Mouse (Mus musculus) midbrain, embryonic 15.5 days (tissue): ENCODE measurements around the gene Alas2. TPM values are rescaled to one million over a fixed set of nuclear protein-coding genes. Genes with fewer than 3 reads are reported as not detected.

ENCODE experiments used
- ATAC-seq: fragments of 200-750 bp; cut with Nextera tagmentation; replicated peaks from 2 replicates; pipeline ENCODE4 v1.8.0; 2017; ENCODE audit warnings: moderate TSS enrichment
- H3K27ac ChIP-seq: fragments of 300-500 bp; sonication (generic); 2 replicates; pipeline ENCODE4 v1.5.1; 2015; ENCODE audit warnings: mild to moderate bottlenecking, inconsistent platforms
- H3K27me3 ChIP-seq: fragments of 300-500 bp; sonication (generic); replicated peaks from 2 replicates; pipeline ENCODE4 v1.6.1; 2015; ENCODE audit warnings: inconsistent platforms
- H3K36me3 ChIP-seq: fragments of 300-500 bp; sonication (generic); replicated peaks from 2 replicates; pipeline ENCODE4 v1.6.1; 2015; ENCODE audit warnings: inconsistent platforms
- H3K4me1 ChIP-seq: fragments of 300-500 bp; sonication (generic); 2 replicates; pipeline ENCODE4 v1.6.1; 2015; ENCODE audit warnings: inconsistent platforms
- H3K4me2 ChIP-seq: fragments of 300-500 bp; sonication (generic); 2 replicates; pipeline ENCODE4 v1.6.1; 2015; ENCODE audit warnings: inconsistent platforms, mild to moderate bottlenecking, moderate library complexity
- H3K4me3 ChIP-seq: fragments of 300-500 bp; sonication (generic); 2 replicates; pipeline ENCODE4 v1.5.1; 2015; ENCODE audit warnings: mild to moderate bottlenecking, inconsistent platforms
- H3K9ac ChIP-seq: fragments of 300-500 bp; sonication (generic); 2 replicates; pipeline ENCODE4 v1.6.1; 2015; ENCODE audit warnings: mild to moderate bottlenecking, inconsistent platforms
- H3K9me3 ChIP-seq: fragments of 300-500 bp; sonication (generic); 2 replicates; pipeline ENCODE4 v1.6.1; 2016; ENCODE audit warnings: inconsistent platforms
- WGBS: fragments of 180-500 bp; shearing (Covaris S2); methylation state at CpG from one replicate; pipeline ENCODE4 v1.1.7; 2015; ENCODE audit warnings: mixed read lengths; 5-methylcytosine and 5-hydroxymethylcytosine counted together
- polyA plus RNA-seq: library from polyadenylated mRNA; unstranded; fragments of >200 nt; fragmentation: Nextera tagmentation; extraction: Ambion mirVana; gene quantifications from 2 replicates; pipeline ENCODE4 v1.2.1, GENCODE M21; 2015

Alas2 gene
- 43.0 and 50.6 TPM in 2 replicates for polyA plus RNA-seq

- 52% methylated on average over 5 of the region's 5 CpGs for WGBS
- no peaks in the 10 kb centered on the region for H3K9me3 ChIP-seq
- no peak for ATAC-seq
- H3K27ac ChIP-seq, result no peak within 1 kb of the TSS
- H3K27me3 ChIP-seq, result no peaks in the 10 kb centered on the region
- no peaks in the 10 kb centered on the region for H3K36me3 ChIP-seq
- no peak within 1 kb of the TSS for H3K9ac ChIP-seq
- no peaks in the 10 kb centered on the region for H3K4me1 ChIP-seq
- no peak within 1 kb of the TSS for H3K4me2 ChIP-seq
- H3K4me3 ChIP-seq, result no peak within 1 kb of the TSS
Observed at GRCm38 (mm10) chrX:150547239-150547638, at the start of gene Alas2. Gene Alas2 (plus strand): TSS chrX:150547375.

- H3K4me1 ChIP-seq, result no peaks in the 10 kb centered on the region
- H3K27ac ChIP-seq, result peak overlapping the region; percentile 69
- H3K4me2 ChIP-seq, result no peak overlapping the region
- H3K4me3 ChIP-seq, result no peak overlapping the region
- no peaks in the 10 kb centered on the region for H3K9me3 ChIP-seq
- H3K9ac ChIP-seq, result no peak overlapping the region
- peak; percentile 90 for ATAC-seq
- no peaks in the 10 kb centered on the region for H3K27me3 ChIP-seq
- WGBS, result 52% methylated on average over 6 of the region's 6 CpGs
- no peaks in the 10 kb centered on the region for H3K36me3 ChIP-seq
Observed at GRCm38 (mm10) chrX:150508696-150509095, 38.5 kb upstream of the Alas2 start.

- H3K27ac ChIP-seq, result peak overlapping the region; percentile 71; the same call in 1 of the 2 replicates
- H3K4me1 ChIP-seq, result no peaks in the 10 kb centered on the region
- no peak overlapping the region for H3K4me3 ChIP-seq
- no peak for ATAC-seq
- H3K36me3 ChIP-seq, result no peaks in the 10 kb centered on the region
- H3K9me3 ChIP-seq, result no peaks in the 10 kb centered on the region
- H3K4me2 ChIP-seq, result no peak overlapping the region
- H3K9ac ChIP-seq, result no peak overlapping the region
- WGBS, result 46% methylated on average over 4 of the region's 4 CpGs
- H3K27me3 ChIP-seq, result no peaks in the 10 kb centered on the region
Observed at GRCm38 (mm10) chrX:150510631-150511030, 36.5 kb upstream of the Alas2 start.

GRCm38 (mm10) chrX:150511274-150511673 lies 35.9 kb upstream of the Alas2 start:
- no peak overlapping the region for H3K4me2 ChIP-seq
- H3K36me3 ChIP-seq, result no peaks in the 10 kb centered on the region
- no peak overlapping the region for H3K4me3 ChIP-seq
- WGBS, result 73% methylated on average over 6 of the region's 6 CpGs
- no peaks in the 10 kb centered on the region for H3K9me3 ChIP-seq
- peak overlapping the region; percentile 71 for H3K27ac ChIP-seq
- H3K9ac ChIP-seq, result no peak overlapping the region
- ATAC-seq, result peak; percentile 73
- H3K4me1 ChIP-seq, result no peaks in the 10 kb centered on the region
- no peaks in the 10 kb centered on the region for H3K27me3 ChIP-seq

- Histone ChIP-seq H3K27me3 (no peaks in the 10 kb centered on the region), H3K4me1 (no peaks in the 10 kb centered on the region), H3K36me3 (no peaks in the 10 kb centered on the region), H3K9me3 (no peaks in the 10 kb centered on the region), H3K4me3 (no peak overlapping the region), H3K27ac (no peak overlapping the region), H3K4me2 (no peak overlapping the region), H3K9ac (no peak overlapping the region)
- 83% methylated on average over 1 of the region's 1 CpGs for WGBS
- ATAC-seq, result no peak
Observed at GRCm38 (mm10) chrX:150514127-150514526, 33.0 kb upstream of the Alas2 start.

- Histone ChIP-seq H3K9me3 (no peaks in the 10 kb centered on the region), H3K4me1 (no peaks in the 10 kb centered on the region), H3K4me3 (no peak overlapping the region), H3K27me3 (no peaks in the 10 kb centered on the region), H3K9ac (no peak overlapping the region), H3K4me2 (no peak overlapping the region), H3K36me3 (no peaks in the 10 kb centered on the region), H3K27ac (no peak overlapping the region)
- no peak for ATAC-seq
Observed at GRCm38 (mm10) chrX:150516015-150516414, 31.2 kb upstream of the Alas2 start.

GRCm38 (mm10) chrX:150516477-150516876 lies 30.7 kb upstream of the Alas2 start:
- H3K9me3 ChIP-seq, result no peaks in the 10 kb centered on the region
- H3K4me2 ChIP-seq, result no peak overlapping the region
- no peaks in the 10 kb centered on the region for H3K27me3 ChIP-seq
- 96% methylated on average over 1 of the region's 1 CpGs for WGBS
- no peak for ATAC-seq
- no peak overlapping the region for H3K9ac ChIP-seq
- H3K4me1 ChIP-seq, result no peaks in the 10 kb centered on the region
- no peak overlapping the region for H3K4me3 ChIP-seq
- no peak overlapping the region for H3K27ac ChIP-seq
- H3K36me3 ChIP-seq, result no peaks in the 10 kb centered on the region

GRCm38 (mm10) chrX:150540111-150540510 lies 7.1 kb upstream of the Alas2 start:
- no peaks in the 10 kb centered on the region for H3K9me3 ChIP-seq
- H3K27me3 ChIP-seq, result no peaks in the 10 kb centered on the region
- no peak overlapping the region for H3K4me2 ChIP-seq
- H3K9ac ChIP-seq, result no peak overlapping the region
- no peak overlapping the region for H3K27ac ChIP-seq
- H3K4me3 ChIP-seq, result no peak overlapping the region
- no peaks in the 10 kb centered on the region for H3K4me1 ChIP-seq
- no peaks in the 10 kb centered on the region for H3K36me3 ChIP-seq
- no peak for ATAC-seq
- 90% methylated on average over 2 of the region's 2 CpGs for whole genome bisulfite sequencing

GRCm38 (mm10) chrX:150541684-150542083 lies 5.5 kb upstream of the Alas2 start:
- no peaks in the 10 kb centered on the region for H3K27me3 ChIP-seq
- no peaks in the 10 kb centered on the region for H3K36me3 ChIP-seq
- H3K4me3 ChIP-seq, result no peak overlapping the region
- ATAC-seq, result no peak
- no peak overlapping the region for H3K9ac ChIP-seq
- no peak overlapping the region for H3K4me2 ChIP-seq
- H3K27ac ChIP-seq, result no peak overlapping the region
- no peaks in the 10 kb centered on the region for H3K9me3 ChIP-seq
- H3K4me1 ChIP-seq, result no peaks in the 10 kb centered on the region

- WGBS, result 90% methylated on average over 3 of the region's 3 CpGs
- H3K27me3 ChIP-seq, result no peaks in the 10 kb centered on the region
- no peaks in the 10 kb centered on the region for H3K4me1 ChIP-seq
- H3K9me3 ChIP-seq, result no peaks in the 10 kb centered on the region
- no peak overlapping the region for H3K4me3 ChIP-seq
- no peak for ATAC-seq
- H3K4me2 ChIP-seq, result no peak overlapping the region
- no peak overlapping the region for H3K27ac ChIP-seq
- no peaks in the 10 kb centered on the region for H3K36me3 ChIP-seq
- H3K9ac ChIP-seq, result no peak overlapping the region
Observed at GRCm38 (mm10) chrX:150549639-150550038, 2.5 kb downstream of the Alas2 start.

- Histone ChIP-seq H3K36me3 (no peaks in the 10 kb centered on the region), H3K27me3 (no peaks in the 10 kb centered on the region), H3K4me2 (no peak overlapping the region), H3K4me1 (no peaks in the 10 kb centered on the region), H3K27ac (no peak overlapping the region), H3K9me3 (no peaks in the 10 kb centered on the region), H3K4me3 (no peak overlapping the region), H3K9ac (no peak overlapping the region)
- 93% methylated on average over 2 of the region's 2 CpGs for WGBS
- ATAC-seq, result no peak
Observed at GRCm38 (mm10) chrX:150551986-150552385, 4.8 kb downstream of the Alas2 start.

- Histone ChIP-seq H3K9me3 (no peaks in the 10 kb centered on the region), H3K27ac (no peak overlapping the region), H3K4me1 (no peaks in the 10 kb centered on the region), H3K4me2 (no peak overlapping the region), H3K4me3 (no peak overlapping the region), H3K9ac (no peak overlapping the region), H3K36me3 (no peaks in the 10 kb centered on the region), H3K27me3 (no peaks in the 10 kb centered on the region)
- no peak for ATAC-seq
- WGBS, result 81% methylated on average over 3 of the region's 3 CpGs
Observed at GRCm38 (mm10) chrX:150554032-150554431, 6.9 kb downstream of the Alas2 start.

GRCm38 (mm10) chrX:150564644-150565357 lies 17.6 kb downstream of the Alas2 start:
- no peak overlapping the region for H3K9ac ChIP-seq
- no peaks in the 10 kb centered on the region for H3K9me3 ChIP-seq
- no peaks in the 10 kb centered on the region for H3K27me3 ChIP-seq
- no peak overlapping the region for H3K4me3 ChIP-seq
- ATAC-seq, result no peak
- H3K27ac ChIP-seq, result no peak overlapping the region
- H3K4me1 ChIP-seq, result no peaks in the 10 kb centered on the region
- WGBS, result 88% methylated on average over 12 of the region's 12 CpGs
- no peaks in the 10 kb centered on the region for H3K36me3 ChIP-seq
- no peak overlapping the region for H3K4me2 ChIP-seq
